Mouse (Mus musculus) heart, adult 2 months (tissue): ENCODE data around the gene Dkk2.

Source experiments
- CTCF ChIP-seq: fragments of 200-600 bp; IDR thresholded peaks from 2 replicates; pipeline ENCODE4 v1.8.1; 2022; ENCODE audit warnings: antibody characterized with exemption, mild to moderate bottlenecking, moderate library complexity
- EP300 ChIP-seq: fragments of 200-500 bp; IDR thresholded peaks from 2 replicates; pipeline ENCODE4 v1.6.1; 2011; ENCODE audit warnings: low read depth, low read length, control low read depth; ENCODE audit not compliant: insufficient read depth
- POLR2A ChIP-seq: fragments of 200-500 bp; IDR thresholded peaks from 2 replicates; pipeline ENCODE4 v1.6.1; 2011; ENCODE audit warnings: mild to moderate bottlenecking, low read depth, low read length, control low read depth; ENCODE audit not compliant: insufficient read depth

GRCm38 (mm10) chr3:132115772-132116511 lies 30.9 kb downstream of the Dkk2 start:
- TF ChIP-seq EP300 (no peak), POLR2A (no peak), CTCF (no peak)
